Mouse (Mus musculus) thymus, adult 2 months (tissue): ENCODE data around the gene Umad1.

Experiments
- CTCF ChIP-seq: fragments of 200-500 bp; IDR thresholded peaks from 2 replicates; pipeline ENCODE4 v1.5.1; 2012; ENCODE audit warnings: mild to moderate bottlenecking, control low read depth, low read length, moderate library complexity, borderline replicate concordance; ENCODE audit not compliant: control insufficient read depth, poor library complexity, insufficient read depth; ENCODE audit errors: extremely low read depth
- POLR2A ChIP-seq: fragments of 200-500 bp; IDR thresholded peaks from 2 replicates; pipeline ENCODE4 v1.6.1; 2012; ENCODE audit warnings: mild to moderate bottlenecking, low read length, control low read depth, moderate library complexity; ENCODE audit not compliant: control insufficient read depth, poor library complexity, insufficient read depth; ENCODE audit errors: extremely low read depth

DNA sequence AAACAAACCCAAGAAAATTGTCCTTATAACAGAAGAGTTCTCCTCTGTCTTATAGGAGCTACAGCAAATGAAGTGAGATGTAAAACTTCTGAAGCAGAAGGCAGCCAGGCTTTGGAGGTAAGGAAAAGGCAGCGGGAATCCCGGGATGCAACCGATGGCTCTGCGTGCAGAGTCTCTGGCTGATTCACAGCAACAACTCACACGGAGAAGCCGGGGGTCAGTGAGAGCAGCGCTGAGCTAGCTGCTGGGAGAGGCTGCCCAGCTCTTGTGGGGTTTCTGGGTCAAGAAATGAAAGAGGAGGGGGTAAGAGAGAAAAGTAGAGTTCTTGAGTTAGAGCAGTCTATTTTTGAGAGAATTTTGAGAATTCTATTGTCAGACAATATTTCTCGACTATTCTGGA, 114.8 kb downstream of the Umad1 start:
- no peak for TF ChIP-seq CTCF
- TF ChIP-seq POLR2A: no peak
